Mouse (Mus musculus) left cerebral cortex, adult 2 months (tissue): Measurements from ENCODE around the gene Ptprn2. TPM values are rescaled to one million over a fixed set of nuclear protein-coding genes. Genes with fewer than 3 reads are reported as not detected.

Experiments
- DNase-seq, 2 experiments: peaks; one replicate each; pipeline ENCODE4 v3.0.0; 2021 to 2022; ENCODE audit warnings: low spot score in 2 of 2, mixed read lengths in 1 of 2; ENCODE audit errors: extremely low spot score in 1 of 2
- H3K27ac ChIP-seq: fragments of 200-600 bp; 2 replicates; pipeline ENCODE4 v1.8.1; 2022
- H3K4me3 ChIP-seq: fragments of 200-600 bp; 2 replicates; pipeline ENCODE4 v1.8.1; 2022
- CTCF ChIP-seq: fragments of 200-600 bp; IDR thresholded peaks from 2 replicates; pipeline ENCODE4 v1.8.1; 2022; ENCODE audit warnings: antibody characterized with exemption, mild to moderate bottlenecking, moderate library complexity
- intact Hi-C: fragments of 180-260 bp; cut with DNase I; formaldehyde crosslinking; loops from one replicate; pipeline ENCODE4 v1.15.1; 2025
- total RNA-seq, 2 experiments: library from RNA; stranded (reverse); gene quantifications; 2 replicates each; pipeline ENCODE4 v1.2.3; 2021

Ptprn2 gene
- total RNA-seq, 2 experiments from 2014 or later: 339 to 346 TPM

DNA sequence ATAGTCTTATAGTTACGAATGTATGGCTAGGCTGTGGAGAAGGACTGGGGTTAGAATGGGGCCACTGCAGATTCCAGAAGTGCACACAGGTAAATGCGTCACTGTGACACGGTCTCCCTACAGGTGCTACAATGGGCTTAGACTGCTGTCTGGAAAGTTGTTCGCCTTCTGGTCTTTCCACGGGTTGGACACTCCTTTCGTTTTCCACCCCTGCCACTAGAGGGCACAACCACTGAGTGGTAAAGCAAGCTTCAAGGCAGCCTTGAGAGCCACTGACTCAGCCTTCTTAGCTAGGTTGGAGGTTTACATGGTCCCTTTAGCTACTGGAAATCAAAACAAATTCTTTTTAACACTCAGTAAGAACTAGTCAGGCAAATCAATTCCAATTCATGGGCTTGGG, 492.7 kb downstream of the Ptprn2 start:
- peak in 1 of 2 experiments; percentile 24 for DNase-seq
- intact Hi-C loops: no loop called here
- Histone ChIP-seq H3K4me3 (no peak overlapping the region), H3K27ac (no peak overlapping the region)
- TF ChIP-seq CTCF: peak; percentile 50

DNA sequence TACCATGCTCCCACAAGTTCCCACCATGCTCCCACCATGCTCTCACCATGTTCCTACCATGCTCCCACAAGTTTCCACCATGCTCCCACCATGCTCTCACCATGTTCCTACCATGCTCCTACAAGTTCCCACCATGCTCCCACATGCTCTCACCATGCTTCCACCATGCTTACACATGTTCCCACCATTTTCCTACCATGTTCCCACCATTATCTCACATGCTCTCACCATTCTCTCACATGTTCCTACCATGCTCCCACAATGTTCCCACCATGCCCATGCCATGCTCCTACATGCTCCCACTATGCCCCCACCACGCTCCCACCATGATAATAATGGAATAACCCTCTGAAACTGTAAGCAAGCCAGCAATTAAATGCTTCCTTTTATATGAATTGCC, 495.8 kb downstream of the Ptprn2 start:
- TF ChIP-seq CTCF: no peak
- no peak overlapping the region for H3K27ac ChIP-seq
- no peak for DNase-seq
- intact Hi-C loops: no loop called here
- no peak overlapping the region for H3K4me3 ChIP-seq

DNA sequence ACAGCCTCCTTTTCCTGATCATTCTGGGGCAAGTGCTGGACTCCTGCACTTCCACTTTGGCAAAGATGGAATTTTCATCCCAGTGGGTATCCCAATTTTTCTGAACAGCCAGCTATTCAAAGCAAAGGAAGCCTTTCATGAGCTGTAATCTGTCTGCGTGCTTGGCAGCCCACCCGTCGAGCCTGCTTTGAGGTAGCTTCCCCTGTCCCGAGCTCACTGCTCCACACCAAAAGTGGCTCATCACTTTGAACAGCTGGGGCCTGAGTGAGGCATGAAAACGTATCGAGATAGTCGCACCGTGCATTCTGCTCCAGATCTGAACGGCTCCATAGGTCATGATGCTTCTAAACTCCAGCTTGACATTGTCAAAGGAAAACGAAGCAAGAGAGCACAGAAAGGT, 503.6 kb downstream of the Ptprn2 start:
- Histone ChIP-seq H3K4me3 (no peak overlapping the region), H3K27ac (no peak overlapping the region)
- intact Hi-C loops: no loop called here
- no peak for DNase-seq
- TF ChIP-seq CTCF: no peak

DNA sequence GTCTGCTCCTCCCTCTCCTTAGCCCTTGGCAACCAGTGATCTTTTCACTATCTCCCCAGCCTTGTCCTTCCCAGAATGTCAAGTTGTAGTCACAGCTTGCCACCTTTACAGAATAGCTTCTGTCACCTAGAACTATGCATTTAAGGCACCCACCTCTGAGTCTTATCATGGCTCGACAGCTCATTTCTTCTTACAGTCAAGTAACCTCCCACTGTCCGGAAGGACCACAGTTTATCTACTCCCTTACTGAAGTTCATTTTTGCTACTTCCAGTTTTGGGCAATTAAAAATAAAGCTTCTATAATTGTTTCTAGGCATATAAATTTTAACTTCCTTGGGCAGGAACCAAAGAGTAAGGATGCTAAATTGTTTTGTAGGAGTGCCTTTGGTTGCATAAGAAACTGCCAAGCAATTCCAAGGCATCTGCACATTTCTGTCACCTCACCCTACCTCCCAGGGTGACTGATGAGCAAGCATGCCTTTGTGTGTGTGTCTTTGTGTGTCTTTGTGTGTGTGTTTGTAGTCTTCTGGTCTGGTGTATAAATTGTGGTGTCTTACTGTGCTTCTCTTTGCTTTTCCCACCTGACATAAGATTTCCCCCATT, 516.1 kb downstream of the Ptprn2 start:
- Histone ChIP-seq H3K27ac (no peak overlapping the region), H3K4me3 (no peak overlapping the region)
- no peak for DNase-seq
- intact Hi-C loops: no loop called here
- TF ChIP-seq CTCF: no peak

DNA sequence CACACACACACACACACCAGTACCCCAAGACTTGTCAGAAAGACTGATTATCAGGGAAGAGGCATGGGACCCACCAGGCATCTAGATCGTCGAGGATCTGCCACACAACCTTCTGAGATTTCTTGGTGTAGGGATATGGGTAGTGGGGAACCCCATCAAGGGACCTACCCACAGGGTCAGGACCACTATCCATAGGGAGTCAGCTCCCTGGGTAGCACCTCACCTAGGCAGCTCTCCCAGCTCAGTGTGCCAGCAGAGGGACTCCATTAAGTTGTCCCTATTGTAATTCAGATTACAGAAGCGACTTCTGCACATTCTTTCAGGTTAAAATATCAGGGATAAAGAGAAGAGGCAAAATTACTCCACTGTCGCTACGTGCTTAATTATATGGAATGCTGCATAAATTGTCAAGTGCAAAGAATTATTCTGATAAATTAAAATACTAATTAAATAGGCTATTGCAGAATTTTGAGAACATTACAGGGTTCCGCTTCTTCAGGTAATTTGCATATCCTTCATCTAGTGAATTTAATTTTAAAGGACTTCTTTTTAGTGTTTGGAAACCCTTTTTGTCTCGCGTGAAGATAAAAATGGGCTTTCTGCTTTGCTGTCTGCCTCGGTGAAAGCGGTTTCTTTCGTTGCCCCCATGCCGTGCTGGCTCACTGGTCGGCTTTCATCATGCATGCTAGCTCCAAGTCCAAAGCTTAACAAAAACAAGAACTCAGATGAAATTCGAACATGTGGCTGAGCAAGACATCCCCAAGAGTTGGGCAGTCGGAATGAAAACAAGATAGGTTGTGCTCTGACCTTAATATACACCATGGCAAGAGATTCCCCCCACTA, 531.5 kb downstream of the Ptprn2 start:
- no peak for DNase-seq
- intact Hi-C loops: no loop called here
- TF ChIP-seq CTCF: no peak
- H3K4me3 ChIP-seq: no peak overlapping the region
- no peak overlapping the region for H3K27ac ChIP-seq

DNA sequence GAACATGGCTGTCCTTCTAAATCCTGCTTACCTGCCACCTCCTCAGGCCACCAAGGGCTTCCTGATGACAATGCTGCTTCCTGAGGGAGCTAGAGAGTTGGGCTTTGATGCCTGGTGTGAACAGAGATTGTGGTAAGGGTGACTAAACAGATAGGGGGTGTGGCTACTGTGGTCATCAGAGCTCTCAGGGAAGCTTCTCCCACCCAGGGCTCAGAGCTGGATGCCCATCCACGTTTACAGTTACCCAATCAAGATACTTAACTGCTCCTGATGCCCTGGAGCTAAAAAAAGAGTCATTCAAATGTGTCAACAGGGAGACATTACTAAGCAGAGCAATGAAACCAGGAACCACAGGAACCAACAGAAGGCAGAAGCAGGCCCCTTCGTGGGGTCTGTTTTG, 532.4 kb downstream of the Ptprn2 start:
- Histone ChIP-seq H3K4me3 (no peak overlapping the region), H3K27ac (no peak overlapping the region)
- intact Hi-C loops: no loop called here
- TF ChIP-seq CTCF: no peak
- DNase-seq: no peak

DNA sequence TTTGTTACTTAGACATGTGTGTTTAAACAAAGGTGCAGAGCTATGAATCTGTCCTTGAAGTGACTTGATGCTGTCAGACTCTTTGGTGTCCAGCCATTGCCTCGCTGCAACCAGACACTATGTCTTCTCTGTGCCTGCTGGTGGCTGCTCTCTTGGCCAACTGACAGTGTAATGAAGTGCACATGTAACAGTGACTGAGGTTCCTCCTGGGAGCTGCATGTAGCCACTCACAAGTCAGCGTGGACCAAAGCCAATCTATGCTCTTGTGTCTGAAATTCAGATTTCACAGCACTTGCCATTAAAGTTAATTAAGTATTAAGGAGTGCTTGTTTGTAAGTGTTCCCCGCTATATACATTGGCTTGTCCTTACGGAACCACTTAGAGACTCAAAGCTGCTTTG, 537.7 kb downstream of the Ptprn2 start:
- Histone ChIP-seq H3K27ac (no peak overlapping the region), H3K4me3 (no peak overlapping the region)
- intact Hi-C loops: loop anchor here (5.0 kb wide), 1 partner anchor 376 kb away; no protein-coding TSS in a partner anchor
- no peak for DNase-seq
- no peak for TF ChIP-seq CTCF

DNA sequence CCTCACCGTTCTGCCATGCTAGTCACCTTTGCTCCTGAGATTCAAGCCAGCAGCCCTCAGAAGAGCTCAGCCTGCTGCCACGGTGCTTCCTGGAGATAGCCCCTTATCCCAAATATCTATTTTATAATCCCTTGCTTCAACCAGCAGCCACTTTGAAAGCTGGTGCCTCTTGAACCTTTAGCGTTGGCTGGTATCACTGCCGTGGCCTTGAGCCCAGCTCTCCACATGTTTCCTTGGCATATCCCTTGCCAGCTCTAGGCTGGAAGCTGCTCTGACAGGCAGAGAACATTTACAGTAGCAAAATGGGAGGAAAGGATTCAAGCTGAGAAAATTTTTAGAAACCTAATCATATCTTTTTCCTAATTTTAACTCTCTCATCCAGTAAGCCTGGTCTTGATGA, 539.4 kb downstream of the Ptprn2 start:
- Histone ChIP-seq H3K4me3 (no peak overlapping the region), H3K27ac (peak overlapping the region; percentile 53; the same call in 1 of the 2 replicates)
- intact Hi-C loops: loop anchor here (5.0 kb wide), 1 partner anchor 378 kb away; no protein-coding TSS in a partner anchor
- no peak for TF ChIP-seq CTCF
- no peak for DNase-seq

DNA sequence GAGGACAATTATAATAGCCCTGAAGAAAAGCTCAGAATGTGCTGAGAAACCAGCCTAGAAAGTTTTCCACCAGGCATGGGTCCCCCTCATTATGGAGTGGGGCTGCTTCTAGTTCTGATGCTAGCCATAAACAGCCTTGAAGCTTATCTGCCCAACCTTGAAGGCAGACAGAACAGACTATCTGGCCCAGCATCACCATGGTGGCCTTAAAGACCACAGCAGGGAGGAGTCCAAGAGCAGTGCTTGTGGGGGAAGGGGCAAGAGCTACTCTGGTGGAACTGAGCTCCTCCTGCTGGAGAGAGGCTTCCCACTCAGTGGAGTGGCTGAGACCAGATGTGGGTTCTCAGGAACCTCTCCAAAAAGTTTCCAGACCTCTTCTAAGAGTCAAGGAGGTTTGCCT, 540.2 kb downstream of the Ptprn2 start:
- no peak overlapping the region for H3K4me3 ChIP-seq
- TF ChIP-seq CTCF: no peak; the same call in 1 of the 2 replicates
- no peak for DNase-seq
- intact Hi-C loops: no loop called here
- no peak overlapping the region for H3K27ac ChIP-seq

DNA sequence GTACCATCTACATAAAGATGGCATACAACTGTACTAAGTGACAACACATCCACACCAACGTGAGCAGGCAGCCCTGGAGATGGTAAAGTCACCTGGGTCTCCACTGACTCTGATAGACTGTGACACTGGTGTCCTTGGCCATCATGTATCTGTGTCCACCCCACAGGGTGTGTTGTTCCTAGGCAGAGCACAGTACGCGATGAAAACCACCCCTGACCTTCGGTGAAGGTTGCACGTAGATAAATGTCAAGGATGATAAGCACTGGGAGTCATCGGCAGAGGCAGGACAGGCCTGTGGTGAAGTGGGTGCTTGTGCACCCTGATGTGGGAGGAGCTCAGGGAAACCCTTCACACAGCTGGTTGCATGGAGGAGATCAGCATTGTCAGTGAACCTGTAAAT, 541.8 kb downstream of the Ptprn2 start:
- no peak overlapping the region for H3K27ac ChIP-seq
- intact Hi-C loops: no loop called here
- TF ChIP-seq CTCF: no peak

DNA sequence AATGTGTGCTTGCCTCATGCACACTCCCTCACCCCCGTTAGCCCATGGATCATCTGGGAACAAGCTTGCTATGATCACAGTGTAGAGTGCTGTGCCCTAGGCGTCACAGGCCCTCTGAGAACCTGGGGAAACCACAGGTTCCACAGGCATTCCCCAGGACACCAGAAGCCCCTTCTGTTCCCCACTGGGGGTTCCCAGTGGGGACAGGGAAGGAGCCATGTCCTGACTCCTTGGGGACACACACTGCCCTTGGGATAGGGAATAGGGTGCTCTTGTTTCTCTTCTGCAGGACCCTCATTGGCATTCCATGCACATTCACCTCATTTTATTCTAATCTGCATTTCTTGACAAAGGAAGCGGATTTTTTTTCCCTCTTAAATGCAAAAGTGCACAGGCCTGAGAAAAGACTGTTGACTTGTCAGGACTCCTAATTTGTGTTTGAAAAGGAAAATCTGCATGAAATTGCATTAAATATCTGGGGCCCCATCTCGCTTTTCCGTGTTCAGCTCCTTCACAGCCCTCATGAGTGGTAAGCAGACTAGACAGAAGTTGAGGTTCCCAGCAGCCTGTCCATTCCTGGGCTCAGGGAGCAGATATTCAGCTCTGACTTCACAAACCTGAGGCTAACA, 542.9 kb downstream of the Ptprn2 start:
- Histone ChIP-seq H3K27ac (no peak overlapping the region), H3K4me3 (no peak overlapping the region)
- intact Hi-C loops: no loop called here
- no peak for DNase-seq
- TF ChIP-seq CTCF: no peak

More for the DNA sequence above, 541.8 kb downstream of the Ptprn2 start:
- H3K4me3 ChIP-seq: no peak overlapping the region
- no peak for DNase-seq

DNA sequence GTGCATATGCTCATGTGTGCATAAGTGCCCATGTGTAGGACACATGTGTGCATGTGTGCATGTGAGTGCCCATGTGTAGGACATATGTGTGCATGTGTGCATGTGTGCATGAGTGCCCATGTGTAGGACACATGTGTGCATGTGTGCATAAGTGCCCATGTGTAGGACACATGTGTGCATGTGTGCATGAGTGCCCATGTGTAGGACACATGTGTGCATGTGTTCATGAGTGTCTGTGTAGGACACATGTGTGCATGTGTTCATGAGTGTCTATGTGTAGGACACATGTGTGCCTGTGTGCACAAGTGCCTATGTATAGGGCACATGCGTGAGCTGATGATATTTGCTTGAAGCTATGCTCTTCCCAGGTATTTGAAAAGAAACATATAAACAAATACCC, 547.7 kb downstream of the Ptprn2 start:
- Histone ChIP-seq H3K27ac (no peak overlapping the region), H3K4me3 (no peak overlapping the region)
- intact Hi-C loops: no loop called here
- TF ChIP-seq CTCF: no peak
- no peak for DNase-seq
